Mouse (Mus musculus) gastrocnemius, postnatal 36 days (tissue): ENCODE data around the gene Musk. TPM values are rescaled to one million over a fixed set of nuclear protein-coding genes. Genes with fewer than 3 reads are reported as not detected.

Experiments
- DNase-seq, 2 experiments: peaks; one replicate each; pipeline ENCODE4 v3.0.0; 2022
- intact Hi-C: fragments of 180-260 bp; cut with DNase I; formaldehyde crosslinking; loops from one replicate; pipeline ENCODE4 v1.15.1; 2025
- total RNA-seq, 2 experiments: library from RNA; stranded (reverse); gene quantifications; 2 replicates each; pipeline ENCODE4 v1.2.3; 2021

Gene Musk
- total RNA-seq, 2 experiments from 2014 or later: 24.9 to 39.6 TPM

GRCm38 (mm10) chr4:58307421-58307820 lies 21.7 kb downstream of the Musk start:
- intact Hi-C loops: no loop called here
- no peak for DNase-seq

- DNase-seq: no peak
- intact Hi-C loops: no loop called here
Measured at GRCm38 (mm10) chr4:58313344-58313743, 27.6 kb downstream of the Musk start.

DNA sequence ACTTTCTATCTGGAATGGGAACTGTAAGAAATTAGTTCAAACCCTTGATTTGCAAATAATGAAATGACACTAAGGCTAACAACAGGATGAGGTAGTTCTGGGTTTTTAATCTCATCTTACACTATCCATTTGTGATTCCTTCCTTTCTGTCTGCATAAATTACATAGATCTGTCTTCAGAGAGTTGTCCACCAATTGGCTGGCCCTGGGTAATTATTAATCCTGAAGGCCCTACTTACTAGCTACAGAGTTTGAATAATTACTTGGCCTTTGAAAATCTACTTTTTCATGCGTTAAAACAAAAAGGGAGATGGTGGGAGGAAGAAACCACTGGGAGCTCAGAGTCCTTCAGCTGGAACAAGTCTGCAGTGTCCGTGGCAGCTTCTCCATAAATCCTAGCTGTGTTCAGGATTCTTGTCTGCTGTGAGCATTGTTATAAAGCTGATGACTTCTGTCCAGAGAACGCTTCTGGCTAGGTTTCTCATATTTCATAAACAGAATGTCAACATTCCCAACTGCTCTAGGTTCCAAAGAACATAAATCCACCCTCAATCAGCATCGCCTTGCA lies 29.3 kb downstream of the Musk start:
- intact Hi-C loops: no loop called here
- no peak for DNase-seq

DNA sequence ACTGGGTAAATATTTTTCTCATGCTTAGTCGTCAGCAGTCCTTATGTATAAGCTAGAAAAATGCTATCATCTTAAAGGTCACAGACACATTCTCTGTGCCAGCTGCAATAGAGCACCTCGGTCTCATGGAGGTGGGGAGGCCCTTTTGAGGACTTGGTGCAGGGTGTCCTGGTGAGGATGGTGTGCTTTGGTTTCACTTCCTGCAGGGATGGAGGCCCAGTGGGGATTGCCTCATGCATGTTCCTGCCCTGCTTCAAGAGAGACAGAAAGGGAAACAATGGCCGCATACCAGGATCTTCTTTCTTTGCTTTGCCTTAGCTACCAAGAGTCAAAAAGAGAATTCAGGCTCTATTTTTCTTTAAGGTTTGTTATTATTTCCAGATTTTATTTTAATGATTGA lies 31.8 kb downstream of the Musk start:
- intact Hi-C loops: no loop called here
- no peak for DNase-seq

- intact Hi-C loops: no loop called here
- DNase-seq: no peak
Measured at GRCm38 (mm10) chr4:58320293-58320692, 34.5 kb downstream of the Musk start.

GRCm38 (mm10) chr4:58326746-58327145 lies 41.0 kb downstream of the Musk start:
- no peak for DNase-seq
- intact Hi-C loops: no loop called here

- DNase-seq: no peak
- intact Hi-C loops: no loop called here
Measured at GRCm38 (mm10) chr4:58328231-58328630, 42.5 kb downstream of the Musk start.

DNA sequence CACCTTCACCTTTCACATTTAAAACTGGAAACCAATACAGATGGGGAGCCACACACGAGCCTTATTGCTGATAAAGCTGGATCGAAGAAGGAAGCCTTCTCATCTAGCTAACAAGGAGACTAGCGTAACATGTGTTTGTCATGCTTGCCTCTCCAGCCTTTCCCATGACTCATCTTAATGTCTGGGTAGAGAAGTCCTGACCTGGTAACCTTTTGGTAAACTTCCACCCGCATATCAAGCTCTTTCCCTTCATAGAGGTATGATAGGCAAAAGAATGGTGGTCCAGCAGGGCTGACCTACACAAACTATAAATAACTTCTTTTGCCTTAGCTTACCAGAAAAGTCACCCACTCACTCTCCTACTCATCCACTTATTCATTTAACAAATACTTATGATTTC lies 44.3 kb downstream of the Musk start:
- intact Hi-C loops: no loop called here
- no peak for DNase-seq

DNA sequence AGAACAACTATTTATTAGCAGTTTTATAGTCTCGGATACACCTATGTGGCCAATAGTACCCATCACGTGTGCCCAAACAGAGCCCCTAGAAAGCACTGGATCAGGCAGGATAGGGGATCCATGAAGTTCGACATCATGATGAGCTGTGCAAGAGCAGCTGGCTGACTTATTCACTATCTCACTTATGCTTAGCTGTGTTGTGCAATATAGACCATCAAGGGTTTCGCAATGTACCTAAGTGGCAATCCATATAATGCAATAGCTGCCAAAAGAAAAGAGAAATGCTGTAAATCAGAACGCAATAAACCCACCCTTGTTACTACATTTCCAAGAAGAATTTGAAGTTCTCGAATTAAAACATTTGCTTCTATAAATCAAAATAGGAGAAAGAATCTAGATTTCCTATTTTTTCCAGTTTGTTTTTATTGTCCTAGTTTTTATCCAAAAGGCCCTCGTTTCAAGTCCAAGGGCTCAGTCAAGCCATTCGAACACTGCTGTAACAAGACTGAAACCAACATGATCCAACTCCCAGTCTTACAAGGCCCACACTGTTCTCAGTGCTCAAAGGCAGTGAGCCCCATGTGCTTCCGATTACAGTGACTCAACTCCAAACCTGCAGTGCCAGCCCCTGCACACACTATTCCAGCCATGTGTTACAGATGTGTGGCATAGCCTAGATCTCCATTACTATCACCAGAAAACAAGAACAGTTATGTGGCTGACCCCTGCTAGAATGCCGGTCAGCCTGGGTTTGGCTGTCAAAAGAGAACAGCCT lies 45.3 kb downstream of the Musk start:
- peak in 1 of 2 experiments; percentile 24 for DNase-seq
- intact Hi-C loops: no loop called here

GRCm38 (mm10) chr4:58332394-58332793 lies 46.6 kb downstream of the Musk start:
- intact Hi-C loops: no loop called here
- no peak for DNase-seq

DNA sequence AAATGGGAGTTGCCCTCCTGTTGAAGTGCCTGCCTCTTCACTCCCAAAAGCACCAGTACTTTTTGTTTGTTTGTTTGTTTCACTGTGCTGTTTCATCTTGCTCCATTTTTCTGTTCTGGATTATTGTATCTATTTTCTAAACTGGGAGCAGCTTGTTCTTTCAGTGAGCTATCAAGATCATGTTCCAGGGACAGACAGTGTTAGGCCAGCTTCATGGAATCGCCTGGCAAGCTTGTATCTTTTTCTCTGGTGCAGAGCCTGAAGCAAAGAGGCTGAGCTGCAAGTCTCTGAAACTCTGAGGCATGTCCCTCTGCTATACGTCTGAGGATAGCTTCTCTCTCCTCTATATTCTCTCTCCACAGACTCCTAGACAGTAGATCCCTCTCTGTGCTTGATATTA lies 50.5 kb downstream of the Musk start:
- intact Hi-C loops: no loop called here
- no peak for DNase-seq

- intact Hi-C loops: no loop called here
- no peak for DNase-seq
Measured at GRCm38 (mm10) chr4:58339226-58339625, 53.5 kb downstream of the Musk start.

- intact Hi-C loops: no loop called here
- DNase-seq: no peak
Measured at GRCm38 (mm10) chr4:58350206-58350605, 64.4 kb downstream of the Musk start.

- DNase-seq: no peak
- intact Hi-C loops: no loop called here
Measured at GRCm38 (mm10) chr4:58351165-58351564, 65.4 kb downstream of the Musk start.

DNA sequence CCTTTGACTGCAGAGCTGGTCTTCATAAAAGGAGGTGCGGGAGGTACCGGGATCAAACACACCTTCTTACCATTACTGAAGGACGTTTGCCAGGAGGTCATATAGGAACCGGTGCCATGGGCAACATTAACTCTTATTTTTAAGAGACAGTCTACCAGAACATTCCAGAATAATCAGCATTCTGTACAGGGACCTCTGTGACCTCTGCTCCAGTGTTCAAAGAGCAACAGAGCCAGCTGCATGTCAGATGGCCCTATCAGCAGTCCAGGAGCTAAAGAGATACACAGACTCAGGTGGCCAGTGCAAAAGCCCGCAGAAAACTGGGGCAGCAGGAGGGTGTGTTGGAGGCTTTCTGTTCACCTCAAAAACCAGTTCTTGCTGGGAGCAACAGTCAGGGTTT lies 65.8 kb downstream of the Musk start:
- intact Hi-C loops: no loop called here

GRCm38 (mm10) chr4:58358996-58359395 lies 73.2 kb downstream of the Musk start:
- no peak for DNase-seq
- intact Hi-C loops: no loop called here

More for the DNA sequence above, 65.8 kb downstream of the Musk start:
- no peak for DNase-seq

DNA sequence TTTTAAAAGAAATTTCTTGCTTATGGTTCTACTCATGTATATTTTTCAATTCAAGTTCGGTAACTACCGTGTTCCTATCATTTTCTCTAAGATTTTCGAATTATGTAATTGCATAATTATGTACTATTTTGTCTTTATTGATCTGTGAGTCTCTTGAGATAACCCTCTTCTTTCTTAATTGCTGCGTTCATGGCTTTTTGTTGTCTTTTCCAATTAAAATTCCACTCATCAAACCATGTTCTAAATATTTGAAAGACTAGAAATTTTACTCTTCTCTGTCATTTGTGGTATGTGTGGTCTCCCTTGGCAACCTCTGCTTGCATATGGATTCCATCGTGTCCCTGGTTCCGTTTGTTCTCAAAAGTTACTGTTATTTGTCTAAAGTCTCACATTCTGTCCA lies 79.6 kb downstream of the Musk start:
- intact Hi-C loops: no loop called here
- DNase-seq: no peak

GRCm38 (mm10) chr4:58371106-58371505 lies 85.3 kb downstream of the Musk start:
- DNase-seq: no peak
- intact Hi-C loops: no loop called here

DNA sequence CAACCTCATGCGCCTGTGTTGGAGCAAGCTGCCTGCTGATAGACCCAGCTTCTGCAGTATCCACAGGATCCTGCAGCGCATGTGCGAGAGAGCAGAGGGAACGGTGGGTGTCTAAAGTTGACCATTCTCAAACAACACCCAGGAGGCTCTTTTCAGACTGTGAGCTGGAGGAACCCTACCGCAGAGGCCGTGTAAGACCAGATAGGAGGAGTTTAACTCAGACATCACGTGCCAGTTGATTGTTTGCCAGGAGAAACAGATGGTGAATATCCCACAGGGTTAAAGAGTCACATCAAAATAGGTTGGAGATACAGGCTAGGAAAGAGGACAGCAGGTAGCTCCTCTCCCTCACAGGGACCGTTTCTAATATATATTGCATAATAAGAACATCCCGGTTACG lies 87.8 kb downstream of the Musk start:
- intact Hi-C loops: no loop called here
- no peak for DNase-seq

DNA sequence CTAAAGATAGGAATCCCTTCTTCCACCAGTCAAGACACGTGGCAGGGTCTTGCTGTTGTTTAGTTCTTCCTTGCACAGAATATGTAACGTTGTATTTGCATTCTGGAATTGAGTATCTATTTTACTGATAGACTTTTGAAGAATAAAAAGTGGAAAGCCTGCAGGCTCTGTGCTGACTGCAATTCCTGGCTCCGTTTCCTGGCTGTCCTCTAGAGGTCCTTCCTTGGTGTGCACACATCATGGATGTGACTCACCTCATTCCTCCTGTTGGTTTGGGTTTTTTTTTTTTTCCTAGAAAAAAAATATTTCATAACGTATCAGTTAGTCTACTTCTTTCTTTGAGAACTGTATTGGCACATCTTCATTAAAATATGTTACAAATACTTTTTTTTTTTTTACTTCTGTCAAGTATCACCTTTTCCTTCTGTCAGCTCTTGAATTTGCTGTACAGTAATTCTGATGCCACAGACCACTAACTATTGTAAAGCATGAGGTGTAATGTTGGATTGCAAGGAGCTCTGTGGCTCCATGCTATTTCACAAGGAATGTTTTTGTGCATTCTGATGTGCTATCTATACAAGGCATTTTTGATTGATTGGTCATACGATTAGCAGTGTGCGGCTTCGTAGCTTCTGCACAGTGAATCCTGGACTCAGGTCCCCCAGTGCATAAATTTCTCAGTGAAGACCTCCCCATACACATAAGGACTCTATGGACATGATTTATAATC lies 88.5 kb downstream of the Musk start:
- intact Hi-C loops: no loop called here
- peak in 1 of 2 experiments; percentile 68 for DNase-seq

GRCm38 (mm10) chr4:58379186-58379585 lies 93.4 kb downstream of the Musk start:
- intact Hi-C loops: no loop called here
- DNase-seq: no peak

GRCm38 (mm10) chr4:58400861-58401341 lies 115.1 kb downstream of the Musk start:
- intact Hi-C loops: no loop called here
- peak; percentile 48 to 59 for DNase-seq
